Mouse (Mus musculus): ENCODE measurements around the gene Egfl7. TPM values are rescaled to one million over a fixed set of nuclear protein-coding genes. Genes with fewer than 3 reads are reported as not detected.
A peak's percentile ranks its signal among the peaks of the same experiment; 100 is the strongest.

Egfl7 gene
- total RNA-seq, 2 experiments from 2014 or later: 68.0 to 81.4 TPM

- no peak for DNase-seq (ENCODE audit: low spot score in 2 of 2)
- intact Hi-C loops (cut with DNase I): loop anchor here (10.0 kb wide), 1 partner anchor 391 kb away; the partner anchor contains the start of gene Slc2a6
Observed at GRCm38 (mm10) chr2:26633953-26634530, 54.2 kb downstream of the Egfl7 start.

- intact Hi-C loops (cut with DNase I): loop anchor here (10.0 kb wide), 1 partner anchor 390 kb away; the partner anchor contains the start of gene Slc2a6
- peak in 1 of 2 experiments; percentile 4 for DNase-seq (ENCODE audit: low spot score in 2 of 2)
Observed at GRCm38 (mm10) chr2:26634629-26635488, 55.0 kb downstream of the Egfl7 start.

DNA sequence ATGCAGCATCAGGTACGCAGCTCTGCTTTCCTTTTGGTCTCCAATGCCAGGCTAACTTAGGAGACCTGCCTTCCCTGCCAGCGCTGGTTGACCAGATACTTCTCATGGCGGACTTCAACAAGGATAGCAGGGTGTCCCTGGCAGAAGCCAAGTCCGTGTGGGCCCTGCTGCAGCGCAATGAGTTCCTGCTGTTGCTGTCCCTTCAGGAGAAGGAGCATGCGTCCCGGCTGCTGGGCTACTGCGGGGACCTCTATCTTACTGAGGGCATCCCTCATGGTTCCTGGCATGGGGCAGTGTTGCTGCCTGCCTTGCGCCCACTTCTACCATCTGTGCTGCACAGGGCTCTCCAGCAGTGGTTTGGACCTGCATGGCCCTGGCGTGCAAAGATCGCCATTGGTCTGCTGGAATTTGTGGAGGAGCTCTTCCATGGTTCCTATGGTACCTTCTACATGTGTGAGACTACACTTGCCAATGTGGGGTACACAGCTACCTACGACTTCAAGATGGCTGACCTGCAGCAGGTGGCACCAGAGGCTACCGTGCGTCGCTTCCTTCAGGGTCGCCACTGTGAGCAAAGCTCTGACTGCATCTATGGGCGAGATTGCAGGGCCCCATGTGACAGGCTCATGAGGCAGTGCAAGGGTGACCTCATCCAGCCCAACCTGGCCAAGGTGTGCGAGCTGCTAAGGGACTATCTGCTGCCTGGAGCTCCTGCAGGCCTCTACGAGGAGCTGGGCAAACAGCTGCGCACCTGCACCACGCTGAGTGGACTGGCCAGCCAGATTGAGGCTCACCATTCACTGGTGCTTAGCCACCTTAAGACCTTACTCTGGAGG, 55.9 kb downstream of the Egfl7 start:
- peak in 1 of 2 experiments; percentile 11 for DNase-seq (ENCODE audit: low spot score in 2 of 2)

GRCm38 (mm10) chr2:26636325-26636635, 56.5 kb downstream of the Egfl7 start:
- intact Hi-C loops (cut with DNase I): loop anchor here (10.0 kb wide), 1 partner anchor 389 kb away; the partner anchor contains the start of gene Slc2a6
- no peak for DNase-seq (ENCODE audit: low spot score in 2 of 2)

More for the DNA sequence above, 55.9 kb downstream of the Egfl7 start:
- intact Hi-C loops (cut with DNase I): loop anchor here (10.0 kb wide), 1 partner anchor 389 kb away; the partner anchor contains the start of gene Slc2a6

DNA sequence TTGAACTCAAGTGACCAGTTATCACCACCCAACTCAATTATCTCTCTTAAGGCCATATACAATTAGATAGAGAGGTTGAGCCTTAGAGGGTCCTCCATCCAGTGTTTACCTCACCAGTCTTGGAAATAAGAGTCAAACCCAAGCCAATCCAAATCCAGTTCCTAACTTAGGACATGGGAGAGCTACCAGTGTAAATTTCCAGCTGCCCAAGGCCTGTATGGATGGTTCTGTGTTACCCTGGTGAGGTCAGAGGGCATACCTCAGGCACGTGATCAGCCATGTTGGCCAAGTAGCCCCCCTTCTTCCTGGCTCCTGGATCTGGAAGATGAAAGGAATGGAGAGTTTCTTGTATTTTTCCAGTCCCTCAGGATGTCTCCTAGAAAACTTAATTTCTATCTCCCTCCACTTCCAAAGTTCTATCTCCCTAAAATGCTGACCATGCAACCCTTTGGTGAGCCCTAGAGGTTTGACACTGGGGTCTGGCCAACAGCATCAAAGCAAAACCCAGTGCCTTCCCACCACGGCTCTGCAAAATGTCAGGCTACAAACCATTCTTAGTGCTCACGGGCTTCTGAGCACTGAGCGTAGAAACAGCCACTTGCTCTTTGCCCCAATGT, 57.6 kb downstream of the Egfl7 start:
- intact Hi-C loops (cut with DNase I): loop anchor here (10.0 kb wide), 1 partner anchor 387 kb away; the partner anchor contains the start of gene Slc2a6
- DNase-seq (ENCODE audit: low spot score in 2 of 2): no peak

GRCm38 (mm10) chr2:26638039-26638438, 58.2 kb downstream of the Egfl7 start:
- no peak for DNase-seq (ENCODE audit: low spot score in 2 of 2)
- intact Hi-C loops (cut with DNase I): loop anchor here (10.0 kb wide), 1 partner anchor 387 kb away; the partner anchor contains the start of gene Slc2a6

GRCm38 (mm10) chr2:26638572-26638971, 58.8 kb downstream of the Egfl7 start:
- DNase-seq (ENCODE audit: low spot score in 2 of 2): no peak
- intact Hi-C loops (cut with DNase I): loop anchor here (10.0 kb wide), 1 partner anchor 386 kb away; the partner anchor contains the start of gene Slc2a6

DNA sequence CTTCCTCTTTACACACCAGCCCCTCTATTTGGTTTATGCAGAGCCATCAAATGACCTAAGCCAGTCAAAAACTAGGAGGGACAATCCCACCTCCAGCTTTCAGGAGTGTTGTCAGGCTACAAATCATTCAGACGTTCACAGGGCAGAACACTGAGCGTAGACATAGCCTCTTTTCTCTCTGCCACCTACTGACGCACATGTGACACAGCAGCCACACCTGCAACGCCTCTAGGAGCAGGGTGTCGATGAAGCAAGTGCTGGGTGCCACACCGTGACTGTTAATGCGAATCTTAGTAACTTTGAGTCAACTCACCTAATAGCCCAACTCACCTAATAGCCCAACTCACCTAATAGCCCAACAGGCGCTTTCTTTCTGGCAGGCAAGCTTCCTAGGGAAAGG, 59.3 kb downstream of the Egfl7 start:
- peak; percentile 35 to 59 for DNase-seq (ENCODE audit: low spot score in 2 of 2)
- intact Hi-C loops (cut with DNase I): loop anchor here (10.0 kb wide), 1 partner anchor 386 kb away; the partner anchor contains the start of gene Slc2a6

DNA sequence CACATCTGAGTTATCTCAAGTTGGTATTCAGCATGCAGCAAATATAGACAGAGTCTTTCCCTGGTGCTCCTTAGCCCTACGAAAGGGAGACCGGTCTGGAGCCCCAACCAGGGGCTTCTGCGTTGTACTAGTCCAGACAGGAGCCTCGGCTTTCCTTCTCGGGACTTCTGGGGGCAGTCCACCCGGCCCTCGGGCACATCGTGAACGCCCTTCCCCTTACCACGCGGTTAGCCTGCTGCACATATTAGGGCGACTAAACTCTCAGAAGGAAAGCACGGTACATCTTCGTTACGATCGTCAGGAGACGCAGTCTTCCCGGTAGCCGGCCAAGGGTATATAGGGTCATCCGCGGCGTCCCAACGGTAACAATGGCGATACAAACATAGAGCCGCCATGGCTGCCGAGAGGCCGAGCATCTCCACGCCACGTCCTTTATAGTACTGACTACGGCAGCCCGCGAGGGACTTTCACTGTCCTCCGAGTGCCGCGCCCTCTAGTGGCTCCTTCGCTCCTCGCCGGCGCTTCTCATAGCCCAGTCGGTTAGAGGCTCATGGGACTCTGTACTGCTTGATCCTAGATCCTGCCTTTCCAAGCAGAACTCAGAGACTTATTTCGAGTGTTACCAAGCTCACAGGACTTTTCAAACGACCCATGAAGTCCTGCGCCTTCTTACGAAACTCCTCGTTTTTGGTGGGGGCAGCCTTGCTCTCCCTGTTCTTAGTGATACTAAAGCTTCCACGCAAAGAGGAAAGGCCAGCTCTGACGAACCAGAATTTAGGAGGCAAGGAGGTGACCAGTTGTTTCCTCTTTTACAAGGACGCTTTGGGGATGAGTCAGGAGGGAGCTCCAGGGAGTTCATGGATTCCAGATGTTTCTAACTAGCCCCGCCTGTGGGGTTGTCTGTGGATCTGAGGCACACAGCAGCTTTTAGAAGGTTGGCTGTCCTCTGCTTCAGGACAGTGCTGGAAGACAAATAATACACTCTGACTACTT, 60.3 kb downstream of the Egfl7 start:
- intact Hi-C loops (cut with DNase I): loop anchor here (1.0 to 10.0 kb wide), 3 partner anchors 54 to 385 kb away; partner anchors contain the start of genes Gm20532, Slc2a6 and Surf6
- DNase-seq (ENCODE audit: low spot score in 2 of 2): peak; percentile 97 to 98

DNA sequence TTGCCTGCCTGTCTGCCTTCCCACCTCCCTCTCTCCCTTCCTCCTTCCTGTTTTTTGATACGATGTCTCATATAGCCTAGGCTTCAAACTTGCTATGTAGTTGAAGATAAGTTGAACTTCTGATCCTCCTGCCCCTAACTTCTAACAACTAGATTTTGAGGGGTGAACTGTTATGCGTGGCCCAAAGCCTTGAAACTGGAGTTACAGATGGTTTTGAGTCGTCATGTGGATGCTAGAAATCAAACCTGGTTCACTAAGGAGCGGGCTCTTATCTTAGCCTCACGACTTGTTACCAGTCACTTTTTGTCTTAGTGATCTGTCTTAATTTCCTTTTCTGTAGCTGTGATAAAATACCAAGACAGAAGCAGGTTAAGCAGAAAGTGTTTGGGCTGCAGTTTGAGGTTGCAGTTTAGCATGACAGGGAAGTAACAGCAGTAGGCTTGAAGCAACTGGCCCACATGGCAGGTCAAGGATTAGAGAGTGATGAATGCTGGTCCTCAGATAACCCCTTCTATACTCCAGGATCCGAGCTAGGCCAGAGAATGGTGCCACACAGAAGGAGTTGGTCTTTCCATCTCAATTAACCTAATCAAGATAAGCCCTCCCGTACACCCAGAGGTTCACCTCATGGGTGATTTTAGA, 61.3 kb downstream of the Egfl7 start:
- intact Hi-C loops (cut with DNase I): loop anchor here (5.0 kb wide), 1 partner anchor 261 kb away; the partner anchor contains the start of gene Surf6
- DNase-seq (ENCODE audit: low spot score in 2 of 2): no peak

Small RNAs within 50 kb of the gene (microRNA-seq; reads per million reads assigned to microRNA genes)
- gene Mir126a: 0.67 to 0.99 reads per million in 2 experiments
- gene Mir126b: 0 reads per million in 2 experiments

Other genes starting within 250 kb of the Egfl7 start
- 10 to 100 TPM; 28.0 to 28.4 TPM for gene Dnlz, start 227.9 kb upstream of the Egfl7 start, total RNA-seq (2021)
- 1 to 10 TPM; 2.6 to 3.3 TPM for gene Card9, start 219.1 kb upstream of the Egfl7 start, total RNA-seq (2021)
- 10 to 100 TPM; 56.9 to 67.7 TPM for gene Snapc4, start 199.4 kb upstream of the Egfl7 start, total RNA-seq (2021)
- 100 to 1,000 TPM; 146 to 163 TPM for gene Entr1, start 190.7 kb upstream of the Egfl7 start, total RNA-seq (2021)
- 10 to 100 TPM; 92.3 to 92.8 TPM for gene Pmpca, start 190.7 kb upstream of the Egfl7 start, total RNA-seq (2021)
- 10 to 100 TPM; 19.9 to 22.4 TPM for gene Inpp5e, start 170.8 kb upstream of the Egfl7 start, total RNA-seq (2021)
- gene Sec16a, start 134.8 kb upstream of the Egfl7 start, total RNA-seq (2021): 10 to 100 TPM; 43.1 to 49.2 TPM
- 10 to 100 TPM; 17.4 to 28.9 TPM for gene Notch1, start 63.4 kb upstream of the Egfl7 start, total RNA-seq (2021)
- not detected for gene Gm20532, start 6.6 kb downstream of the Egfl7 start, total RNA-seq (2021)
- 1 to 10 TPM in 1 of 2 experiments, under 1 TPM in 1; 0.85 to 1.2 TPM for gene Agpat2, start 24.4 kb downstream of the Egfl7 start, total RNA-seq (2021)
- 10 to 100 TPM; 78.4 to 84.8 TPM for gene Fam69b, start 48.4 kb downstream of the Egfl7 start, total RNA-seq (2021)
- not detected for gene Lcn4, start 91.3 kb downstream of the Egfl7 start, total RNA-seq (2021)

All from left cerebral cortex, postnatal 25 days (tissue).